Mouse (Mus musculus) kidney, embryonic 14.5 days (tissue): ENCODE measurements around the gene Sema4d. TPM values are rescaled to one million over a fixed set of nuclear protein-coding genes. Genes with fewer than 3 reads are reported as not detected.

Experiments used
- ATAC-seq: fragments of 200-750 bp; cut with Nextera tagmentation; 2 replicates; pipeline ENCODE4 v1.8.0; 2017; ENCODE audit warnings: moderate number of reproducible peaks, mild to moderate bottlenecking, moderate TSS enrichment, moderate library complexity; ENCODE audit not compliant: low FRiP score, low TSS enrichment
- H3K27ac ChIP-seq: fragments of 300-500 bp; sonication (generic); 2 replicates; pipeline ENCODE4 v1.5.1; 2014; ENCODE audit warnings: low read depth, mild to moderate bottlenecking, low read length, moderate library complexity, mixed read lengths
- H3K27me3 ChIP-seq: fragments of 300-500 bp; sonication (generic); 2 replicates; pipeline ENCODE4 v1.6.1; 2014; ENCODE audit warnings: mild to moderate bottlenecking, low read length; ENCODE audit not compliant: control insufficient read depth, insufficient read depth
- H3K36me3 ChIP-seq: fragments of 300-500 bp; sonication (generic); 2 replicates; pipeline ENCODE4 v1.6.1; 2014; ENCODE audit warnings: low read length, mixed read lengths; ENCODE audit not compliant: control insufficient read depth, insufficient read depth
- H3K4me1 ChIP-seq: fragments of 300-500 bp; sonication (generic); 2 replicates; pipeline ENCODE4 v1.6.1; 2014; ENCODE audit warnings: low read length, mixed read lengths; ENCODE audit not compliant: control insufficient read depth, insufficient read depth
- H3K4me2 ChIP-seq: fragments of 300-500 bp; sonication (generic); replicated peaks from 2 replicates; pipeline ENCODE4 v1.6.1; 2014; ENCODE audit warnings: low read depth, mild to moderate bottlenecking, low read length
- H3K4me3 ChIP-seq: fragments of 300-500 bp; sonication (generic); 2 replicates; pipeline ENCODE4 v1.5.1; 2014; ENCODE audit warnings: mild to moderate bottlenecking, low read length
- H3K9ac ChIP-seq: fragments of 300-500 bp; sonication (generic); 2 replicates; pipeline ENCODE4 v1.6.1; 2014; ENCODE audit warnings: low read depth, mild to moderate bottlenecking, low read length, moderate library complexity
- H3K9me3 ChIP-seq: fragments of 300-500 bp; sonication (generic); 2 replicates; pipeline ENCODE4 v1.6.1; 2016; ENCODE audit warnings: low read length; ENCODE audit not compliant: control insufficient read depth
- WGBS: fragments of 180-500 bp; shearing (Covaris S2); extraction: QIAGEN DNeasy Blood & Tissue Kit; methylation state at CpG from one replicate; pipeline ENCODE4 v1.1.7; 2014; 5-methylcytosine and 5-hydroxymethylcytosine counted together
- polyA plus RNA-seq: library from polyadenylated mRNA; unstranded; fragments of >200 nt; fragmentation: Nextera tagmentation; extraction: Ambion mirVana; gene quantifications from 2 replicates; pipeline ENCODE4 v1.2.1, GENCODE M21; 2014

Sema4d gene
- polyA plus RNA-seq, 1 experiment from 2014 or later = 20.2 TPM

DNA sequence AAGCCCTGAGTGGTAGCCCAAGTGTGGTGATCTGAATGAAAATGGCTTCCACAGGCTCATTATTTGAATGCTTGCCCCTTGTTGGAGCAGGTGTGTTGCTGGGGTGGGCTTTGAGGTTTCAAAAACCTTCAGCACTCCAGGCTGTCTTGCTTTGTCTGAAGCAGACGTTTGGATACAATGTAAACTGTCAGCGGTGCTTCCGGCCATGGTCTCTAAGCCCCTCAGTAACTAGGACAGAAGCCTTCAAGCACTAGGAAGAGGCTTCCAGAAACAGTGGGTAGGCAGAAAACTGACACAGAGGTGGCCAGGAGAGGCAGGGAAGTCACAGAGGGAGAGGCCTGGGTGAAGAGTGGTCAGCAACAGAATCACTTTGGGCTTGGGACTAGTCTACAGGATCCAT, 49.7 kb downstream of the Sema4d start:
- no peaks in the 10 kb centered on the region for H3K27me3 ChIP-seq
- ATAC-seq = no peak
- H3K9ac ChIP-seq = no peak overlapping the region
- H3K4me3 ChIP-seq = no peak overlapping the region
- WGBS = 88% methylated on average over 3 of the region's 3 CpGs
- no peak overlapping the region for H3K4me2 ChIP-seq
- H3K36me3 ChIP-seq = no peaks in the 10 kb centered on the region
- peaks cover 14% of the 10 kb centered on the region for H3K4me1 ChIP-seq
- H3K27ac ChIP-seq = no peak overlapping the region
- H3K9me3 ChIP-seq = no peaks in the 10 kb centered on the region

DNA sequence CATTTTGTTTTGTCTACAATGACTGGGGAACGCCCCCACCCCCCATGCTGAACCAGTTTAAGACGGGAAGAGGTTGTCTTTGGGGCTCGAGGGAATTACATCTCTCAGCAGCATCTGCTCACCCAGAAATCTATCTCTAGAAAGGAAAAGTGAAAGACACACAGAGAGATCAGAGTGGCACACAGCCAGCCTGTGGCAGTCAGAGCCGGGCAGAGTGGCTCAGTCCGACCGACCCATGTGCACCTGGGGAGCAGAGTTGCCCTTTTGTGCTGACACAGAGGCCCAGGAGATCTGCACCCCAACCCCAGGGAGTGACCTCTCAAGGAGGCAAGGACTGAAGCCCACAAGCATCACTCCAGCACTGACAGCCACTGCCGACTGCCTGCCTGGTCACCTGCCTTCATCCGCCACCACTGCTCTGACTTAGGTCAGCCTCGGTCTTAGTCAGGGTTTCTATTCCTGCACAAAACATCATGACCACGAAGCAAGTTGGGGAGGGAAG, 50.9 kb downstream of the Sema4d start:
- H3K27me3 ChIP-seq = no peaks in the 10 kb centered on the region
- 82% methylated on average over 10 of the region's 10 CpGs for WGBS
- no peak for ATAC-seq

DNA sequence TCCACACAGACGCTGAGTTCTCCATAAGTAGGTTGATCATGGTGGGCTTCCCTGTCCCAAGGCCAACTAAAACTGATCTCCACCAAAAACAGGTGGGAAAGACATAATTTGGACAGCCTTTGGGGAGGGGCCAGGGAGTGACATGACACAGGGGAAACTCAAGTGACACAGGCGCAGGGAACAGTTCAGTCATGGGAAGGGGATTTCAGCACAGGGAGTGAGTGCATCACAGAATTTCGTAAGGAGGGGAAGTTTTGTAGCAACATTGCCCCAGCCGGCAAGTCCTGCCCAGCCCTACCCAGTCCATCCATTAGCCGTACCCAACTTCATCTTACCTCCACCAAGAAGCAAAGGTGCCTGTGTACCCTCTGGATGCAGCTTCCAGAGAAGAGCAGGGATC, 52.8 kb downstream of the Sema4d start:
- H3K27ac ChIP-seq = no peak overlapping the region
- no peaks in the 10 kb centered on the region for H3K27me3 ChIP-seq
- H3K9me3 ChIP-seq = no peaks in the 10 kb centered on the region
- H3K9ac ChIP-seq = no peak overlapping the region
- no peak overlapping the region for H3K4me3 ChIP-seq
- H3K4me1 ChIP-seq = peaks cover 11% of the 10 kb centered on the region
- no peak for ATAC-seq
- no peak overlapping the region for H3K4me2 ChIP-seq
- no peaks in the 10 kb centered on the region for H3K36me3 ChIP-seq
- 88% methylated on average over 5 of the region's 5 CpGs for WGBS

More for the DNA sequence above, 50.9 kb downstream of the Sema4d start:
- Histone ChIP-seq H3K4me1 (peaks cover 7% of the 10 kb centered on the region), H3K9me3 (no peaks in the 10 kb centered on the region), H3K27ac (no peak overlapping the region), H3K9ac (no peak overlapping the region), H3K4me2 (no peak overlapping the region), H3K4me3 (no peak overlapping the region), H3K36me3 (no peaks in the 10 kb centered on the region)

DNA sequence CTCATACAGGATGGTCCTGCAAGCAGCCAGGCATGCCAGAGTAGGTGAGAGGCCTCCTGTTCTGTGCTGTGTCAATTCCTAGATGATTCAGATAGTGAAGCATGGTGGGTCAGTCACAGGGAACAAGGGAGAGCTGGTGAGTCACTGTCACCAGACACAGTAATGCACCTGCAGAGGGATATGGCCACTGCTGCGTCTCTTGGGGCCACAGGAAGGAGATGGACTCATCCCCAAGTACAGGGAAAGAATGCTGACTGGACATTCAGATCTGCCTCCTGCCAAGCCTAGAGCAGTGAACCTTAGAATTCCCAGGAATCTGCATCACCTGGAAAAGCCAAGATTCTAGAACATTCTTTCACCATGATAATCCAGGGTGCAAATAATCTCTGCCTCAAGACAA, 53.8 kb downstream of the Sema4d start:
- Histone ChIP-seq H3K4me3 (no peak overlapping the region), H3K36me3 (no peaks in the 10 kb centered on the region), H3K4me1 (peaks cover 11% of the 10 kb centered on the region), H3K9me3 (no peaks in the 10 kb centered on the region), H3K27me3 (no peaks in the 10 kb centered on the region), H3K4me2 (no peak overlapping the region), H3K9ac (no peak overlapping the region), H3K27ac (no peak overlapping the region)
- 70% methylated on average over 1 of the region's 1 CpGs for WGBS
- no peak for ATAC-seq

DNA sequence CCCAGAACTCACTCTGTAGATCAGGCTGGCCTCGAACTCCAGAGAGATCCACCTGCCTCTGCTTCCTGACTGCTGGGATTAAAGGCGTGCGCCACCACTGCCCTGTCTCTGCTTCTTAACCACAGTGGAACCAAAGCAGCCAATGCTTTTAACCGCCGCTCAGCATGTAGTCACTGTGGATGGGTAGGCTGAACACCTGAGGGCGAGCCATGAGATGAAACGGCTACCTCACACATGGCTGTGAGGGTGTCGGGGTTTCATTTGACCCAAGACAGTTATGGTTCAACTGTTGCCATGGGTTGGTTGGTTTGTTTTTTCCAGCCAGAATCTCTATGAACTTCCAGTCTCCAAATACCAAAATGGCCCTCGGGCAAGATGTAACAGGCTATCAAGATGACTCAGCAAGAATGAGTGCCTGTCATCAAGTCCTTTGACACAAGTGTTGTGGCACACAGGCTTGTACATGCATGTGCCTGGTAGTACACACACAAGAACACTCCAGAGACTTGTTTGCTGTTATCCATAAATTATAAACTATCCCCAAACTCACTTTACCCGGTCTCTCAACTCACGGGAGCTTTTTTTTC, 54.9 kb downstream of the Sema4d start:
- H3K27ac ChIP-seq = no peak overlapping the region
- 85% methylated on average over 11 of the region's 11 CpGs for WGBS

DNA sequence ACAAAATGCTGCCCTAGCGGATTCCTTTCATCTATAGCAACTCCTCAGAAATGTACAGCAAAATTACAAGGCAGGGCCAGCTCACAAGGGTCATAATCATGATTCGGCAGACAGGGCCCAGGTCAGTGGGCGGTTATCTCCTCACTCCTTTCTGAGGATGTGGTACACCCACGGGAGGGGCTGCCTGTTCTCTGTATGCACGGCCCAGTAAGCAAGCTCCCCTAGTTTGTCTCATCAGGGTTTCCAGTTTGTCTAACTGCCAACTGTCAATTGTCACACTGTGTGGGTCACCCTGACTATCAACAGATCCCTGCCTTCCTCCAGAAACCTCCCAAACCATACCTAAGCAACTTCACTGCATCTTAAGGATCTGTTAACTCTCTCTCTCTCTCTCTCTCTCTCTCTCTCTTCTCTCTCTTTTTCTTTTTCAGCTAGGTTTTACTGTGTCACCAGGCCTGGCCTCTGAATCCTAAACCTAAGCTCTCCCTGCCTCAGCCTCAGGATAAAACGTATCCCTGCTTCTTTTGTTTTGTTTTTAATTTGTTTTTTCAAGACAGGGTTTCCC, 55.5 kb downstream of the Sema4d start:
- H3K9ac ChIP-seq = no peak overlapping the region
- H3K27ac ChIP-seq = peak overlapping the region; percentile 6; the same call in 1 of the 2 replicates
- peak; percentile 53 for ATAC-seq
- H3K4me1 ChIP-seq = peaks cover 11% of the 10 kb centered on the region
- H3K27me3 ChIP-seq = no peaks in the 10 kb centered on the region
- H3K4me2 ChIP-seq = no peak overlapping the region
- no peaks in the 10 kb centered on the region for H3K36me3 ChIP-seq
- H3K9me3 ChIP-seq = no peaks in the 10 kb centered on the region
- no peak overlapping the region for H3K4me3 ChIP-seq
- WGBS = 39% methylated on average over 6 of the region's 6 CpGs

More for the DNA sequence above, 54.9 kb downstream of the Sema4d start:
- Histone ChIP-seq H3K4me3 (no peak overlapping the region), H3K36me3 (no peaks in the 10 kb centered on the region), H3K9ac (no peak overlapping the region), H3K27me3 (no peaks in the 10 kb centered on the region), H3K9me3 (no peaks in the 10 kb centered on the region), H3K4me1 (peaks cover 11% of the 10 kb centered on the region), H3K4me2 (no peak overlapping the region)
- no peak for ATAC-seq

DNA sequence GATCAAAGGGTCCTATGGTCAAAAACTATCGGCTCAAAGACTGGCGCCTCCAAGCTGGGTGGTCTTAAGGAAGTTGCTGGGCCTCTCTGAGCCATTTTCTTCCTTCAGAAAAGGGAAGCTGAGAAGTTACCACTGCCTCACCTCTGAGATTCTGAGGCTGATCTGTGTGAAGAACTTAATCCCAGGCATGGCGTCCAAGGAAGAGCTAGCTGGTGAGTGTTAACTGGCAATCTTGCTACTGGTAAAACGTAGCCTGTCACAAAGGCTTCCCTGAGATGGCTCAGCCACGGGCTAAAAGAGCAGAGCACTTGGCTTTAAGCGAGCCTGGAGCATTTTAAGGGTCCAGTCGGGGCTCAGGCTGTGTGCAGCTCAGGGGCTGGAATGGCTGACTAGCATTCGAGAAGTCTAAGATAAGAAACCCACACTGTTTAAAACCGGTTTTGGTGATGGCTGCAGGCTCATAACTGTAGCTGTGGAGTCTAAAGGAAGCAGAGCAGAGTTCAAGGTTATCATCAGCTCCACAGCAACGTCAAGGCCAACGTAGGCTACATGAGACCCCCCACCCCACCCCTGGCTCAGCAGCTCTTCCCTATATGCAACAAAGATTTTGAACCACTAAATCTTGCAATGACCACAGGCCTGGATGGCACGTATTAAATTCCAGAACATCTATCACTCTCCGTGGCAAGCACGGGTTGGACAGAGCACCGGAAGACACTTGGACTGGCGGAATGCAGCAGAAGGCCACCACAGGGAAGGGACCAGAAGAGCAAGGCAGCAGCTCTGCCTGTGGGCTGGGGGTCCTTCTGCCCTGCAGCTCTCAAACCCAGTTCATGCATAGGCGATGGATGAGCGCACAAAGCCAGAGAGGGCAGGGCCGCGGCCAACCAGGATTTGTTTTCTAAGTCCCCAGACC, 56.3 kb downstream of the Sema4d start:
- Histone ChIP-seq H3K4me1 (peaks cover 11% of the 10 kb centered on the region), H3K4me3 (no peak overlapping the region), H3K9me3 (no peaks in the 10 kb centered on the region), H3K9ac (no peak overlapping the region), H3K4me2 (no peak overlapping the region), H3K27ac (peak overlapping the region; percentile 67; the same call in 1 of the 2 replicates), H3K36me3 (no peaks in the 10 kb centered on the region), H3K27me3 (no peaks in the 10 kb centered on the region)
- peak; percentile 44; the same call in 1 of the 2 replicates for ATAC-seq
- 43% methylated on average over 20 of the region's 20 CpGs for WGBS

DNA sequence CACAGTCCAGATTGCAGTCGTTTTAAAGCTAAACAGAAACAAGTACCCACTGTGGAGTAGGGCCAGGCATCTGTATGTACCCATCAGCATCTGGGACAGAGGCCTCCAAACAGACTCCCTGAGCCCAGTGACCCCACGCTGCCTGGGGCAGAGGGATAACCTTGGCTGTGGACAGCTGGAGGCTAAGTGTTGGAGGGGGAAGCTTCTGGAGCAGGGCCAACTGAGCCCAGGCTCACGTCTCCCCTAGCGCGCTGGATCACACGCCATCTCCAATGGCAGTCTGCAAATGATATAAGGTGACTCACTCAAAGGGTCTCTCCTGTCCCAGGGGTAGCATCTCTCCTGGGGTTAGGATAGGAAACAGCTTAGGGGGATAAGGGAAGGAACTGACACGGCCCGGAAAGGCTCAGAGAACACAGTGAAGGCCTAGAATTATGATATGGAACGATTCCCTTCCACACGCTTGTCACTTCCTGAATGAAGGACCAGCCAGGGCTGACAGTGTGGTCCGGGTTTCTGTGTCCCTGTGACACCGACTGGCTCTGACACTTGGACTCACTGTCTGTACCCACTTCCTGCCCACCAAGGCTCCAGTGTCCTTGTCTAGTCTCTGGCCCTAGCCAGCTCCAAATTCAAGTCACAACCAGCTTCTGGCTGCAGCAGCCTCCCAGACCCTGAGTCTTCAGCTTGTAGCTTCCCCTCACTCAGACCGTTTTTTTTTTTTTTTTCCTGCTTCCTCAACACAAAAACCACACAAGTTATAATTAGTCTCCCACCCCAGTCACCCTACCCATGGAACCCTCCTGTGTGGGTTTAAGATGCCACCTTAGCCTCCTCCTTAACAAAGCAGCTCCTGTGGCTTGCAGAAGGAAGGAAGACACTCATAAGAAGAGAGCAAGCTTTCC, 57.3 kb downstream of the Sema4d start:
- no peak for ATAC-seq

More for the DNA sequence above, 57.3 kb downstream of the Sema4d start:
- no peak overlapping the region for H3K4me2 ChIP-seq
- no peak overlapping the region for H3K4me3 ChIP-seq
- H3K9me3 ChIP-seq = no peaks in the 10 kb centered on the region
- no peaks in the 10 kb centered on the region for H3K36me3 ChIP-seq
- H3K9ac ChIP-seq = no peak overlapping the region
- 64% methylated on average over 13 of the region's 13 CpGs for WGBS
- H3K27me3 ChIP-seq = no peaks in the 10 kb centered on the region
- H3K27ac ChIP-seq = 0 out of 2 replicates have a peak overlapping the region, but pooled peaks have one; percentile 24
- peaks cover 11% of the 10 kb centered on the region for H3K4me1 ChIP-seq
